Mouse (Mus musculus) forebrain, embryonic 11.5 days (tissue): ENCODE data around the gene Ugt1a9. TPM values are rescaled to one million over a fixed set of nuclear protein-coding genes. Genes with fewer than 3 reads are reported as not detected.
"Not testable (repeated sequence)": the region's sequence is repeated elsewhere in the genome, so short reads cannot be mapped to it uniquely, and the experiment has no call there.

Experiments used
- ATAC-seq: fragments of 200-750 bp; cut with Nextera tagmentation; replicated peaks from 2 replicates; pipeline ENCODE4 v1.8.0; 2017; ENCODE audit warnings: moderate TSS enrichment; ENCODE audit not compliant: low FRiP score
- DNase-seq: peaks from one replicate; pipeline ENCODE4 v3.0.0-alpha.2; 2017; ENCODE audit warnings: low spot score
- H3K27ac ChIP-seq: fragments of 300-500 bp; sonication (generic); 2 replicates; pipeline ENCODE4 v1.5.1; 2014; ENCODE audit warnings: low read depth, low read length
- H3K27me3 ChIP-seq: fragments of 300-500 bp; sonication (generic); 2 replicates; pipeline ENCODE4 v1.6.1; 2014; ENCODE audit warnings: mild to moderate bottlenecking, low read length, mixed read lengths; ENCODE audit not compliant: control insufficient read depth, insufficient read depth
- H3K36me3 ChIP-seq: fragments of 300-500 bp; sonication (generic); 2 replicates; pipeline ENCODE4 v1.6.1; 2014; ENCODE audit warnings: mild to moderate bottlenecking, low read length, moderate library complexity, mixed read lengths; ENCODE audit not compliant: control insufficient read depth, insufficient read depth
- H3K4me1 ChIP-seq: fragments of 300-500 bp; sonication (generic); replicated peaks from 2 replicates; pipeline ENCODE4 v1.6.1; 2014; ENCODE audit warnings: low read length, mixed read lengths; ENCODE audit not compliant: control insufficient read depth, insufficient read depth
- H3K4me2 ChIP-seq: fragments of 300-500 bp; sonication (generic); 2 replicates; pipeline ENCODE4 v1.6.1; 2014; ENCODE audit warnings: low read depth, mild to moderate bottlenecking, low read length, moderate library complexity, mixed read lengths; ENCODE audit not compliant: severe bottlenecking
- H3K4me3 ChIP-seq: fragments of 300-500 bp; sonication (generic); 2 replicates; pipeline ENCODE4 v1.5.1; 2014; ENCODE audit warnings: low read depth, low read length
- H3K9ac ChIP-seq: fragments of 300-500 bp; sonication (generic); 2 replicates; pipeline ENCODE4 v1.6.1; 2014; ENCODE audit warnings: low read length
- H3K9me3 ChIP-seq: fragments of 300-500 bp; sonication (generic); 2 replicates; pipeline ENCODE4 v1.6.1; 2016; ENCODE audit warnings: low read length, mixed read lengths; ENCODE audit not compliant: control insufficient read depth
- WGBS: fragments of 180-500 bp; shearing (Covaris S2); extraction: QIAGEN DNeasy Blood & Tissue Kit; methylation state at CpG from one replicate; pipeline ENCODE4 v1.1.7; 2014; 5-methylcytosine and 5-hydroxymethylcytosine counted together
- polyA plus RNA-seq: library from polyadenylated mRNA; unstranded; fragments of >200 nt; fragmentation: Nextera tagmentation; extraction: Ambion mirVana; gene quantifications from 2 replicates; pipeline ENCODE4 v1.2.1, GENCODE M21; 2014

The Ugt1a9 gene
- polyA plus RNA-seq, 1 experiment from 2014 or later, result not detected

GRCm38 (mm10) chr1:88121521-88121920, 50.9 kb downstream of the Ugt1a9 start:
- H3K27ac ChIP-seq, ATAC-seq, DNase-seq, H3K9me3 ChIP-seq, H3K36me3 ChIP-seq, H3K9ac ChIP-seq, H3K4me1 ChIP-seq, H3K4me2 ChIP-seq, H3K4me3 ChIP-seq, H3K27me3 ChIP-seq: not testable (repeated sequence)
- WGBS, result no CpG with 5 or more reads among the region's 1 CpGs

GRCm38 (mm10) chr1:88125827-88126360, 55.3 kb downstream of the Ugt1a9 start:
- H3K4me2 ChIP-seq, H3K9ac ChIP-seq, H3K36me3 ChIP-seq, H3K9me3 ChIP-seq, H3K4me3 ChIP-seq, H3K4me1 ChIP-seq, H3K27ac ChIP-seq, ATAC-seq, DNase-seq, H3K27me3 ChIP-seq: not testable (repeated sequence)
- 82% methylated on average over 2 of the region's 4 CpGs for WGBS

- ATAC-seq, DNase-seq, H3K9ac ChIP-seq, H3K27me3 ChIP-seq, H3K4me1 ChIP-seq, H3K36me3 ChIP-seq, H3K9me3 ChIP-seq, H3K27ac ChIP-seq, H3K4me3 ChIP-seq, H3K4me2 ChIP-seq: not testable (repeated sequence)
- WGBS, result 95% methylated on average over 2 of the region's 2 CpGs
Observed at GRCm38 (mm10) chr1:88129091-88129490, 58.5 kb downstream of the Ugt1a9 start.

- H3K4me3 ChIP-seq, H3K9ac ChIP-seq, H3K4me2 ChIP-seq, ATAC-seq, H3K27ac ChIP-seq, H3K9me3 ChIP-seq, H3K4me1 ChIP-seq, H3K36me3 ChIP-seq, H3K27me3 ChIP-seq, DNase-seq: not testable (repeated sequence)
- 79% methylated on average over 1 of the region's 1 CpGs for WGBS
Observed at GRCm38 (mm10) chr1:88130223-88130622, 59.6 kb downstream of the Ugt1a9 start.

GRCm38 (mm10) chr1:88133908-88134456, 63.4 kb downstream of the Ugt1a9 start:
- no peaks in the 10 kb centered on the region for H3K9me3 ChIP-seq
- H3K9ac ChIP-seq, result no peak overlapping the region
- no peak overlapping the region for H3K27ac ChIP-seq
- H3K36me3 ChIP-seq, result no peaks in the 10 kb centered on the region
- H3K4me3 ChIP-seq, result no peak overlapping the region
- WGBS, result 61% methylated on average over 3 of the region's 3 CpGs
- ATAC-seq (no peak), DNase-seq (no peak)
- H3K4me1 ChIP-seq, result no peaks in the 10 kb centered on the region
- H3K27me3 ChIP-seq, result no peaks in the 10 kb centered on the region
- H3K4me2 ChIP-seq, result no peak overlapping the region

GRCm38 (mm10) chr1:88134457-88135011, 63.9 kb downstream of the Ugt1a9 start, which contains the start of gene Ugt1a6a:
TSS of gene Ugt1a6a (plus strand) at chr1:88134809.
- not testable (repeated sequence) for DNase-seq, H3K9ac ChIP-seq, H3K27ac ChIP-seq, H3K36me3 ChIP-seq, H3K4me2 ChIP-seq, H3K4me1 ChIP-seq, H3K4me3 ChIP-seq, H3K9me3 ChIP-seq, ATAC-seq, H3K27me3 ChIP-seq
- 36% methylated on average over 5 of the region's 5 CpGs for WGBS

- H3K9me3 ChIP-seq, H3K4me3 ChIP-seq, DNase-seq, H3K27me3 ChIP-seq, H3K4me2 ChIP-seq, H3K4me1 ChIP-seq, ATAC-seq, H3K27ac ChIP-seq, H3K9ac ChIP-seq, H3K36me3 ChIP-seq: not testable (repeated sequence)
- WGBS, result 90% methylated on average over 5 of the region's 6 CpGs
Observed at GRCm38 (mm10) chr1:88135229-88135904, 64.8 kb downstream of the Ugt1a9 start.

- DNase-seq (no peak), ATAC-seq (no peak)
- Histone ChIP-seq H3K9me3 (no peaks in the 10 kb centered on the region), H3K4me2 (no peak overlapping the region), H3K36me3 (no peaks in the 10 kb centered on the region), H3K4me1 (no peaks in the 10 kb centered on the region), H3K4me3 (no peak overlapping the region), H3K27ac (no peak overlapping the region), H3K9ac (no peak overlapping the region), H3K27me3 (no peaks in the 10 kb centered on the region)
- WGBS, result 77% methylated on average over 2 of the region's 2 CpGs
Observed at GRCm38 (mm10) chr1:88136646-88137045, 66.0 kb downstream of the Ugt1a9 start.
